Mouse (Mus musculus): ENCODE results near the gene Rgs9. TPM values are rescaled to one million over a fixed set of nuclear protein-coding genes. Genes with fewer than 3 reads are reported as not detected.

Gene Rgs9
- polyA plus RNA-seq, 1 experiment from 2014 or later: 1.6 TPM

DNA sequence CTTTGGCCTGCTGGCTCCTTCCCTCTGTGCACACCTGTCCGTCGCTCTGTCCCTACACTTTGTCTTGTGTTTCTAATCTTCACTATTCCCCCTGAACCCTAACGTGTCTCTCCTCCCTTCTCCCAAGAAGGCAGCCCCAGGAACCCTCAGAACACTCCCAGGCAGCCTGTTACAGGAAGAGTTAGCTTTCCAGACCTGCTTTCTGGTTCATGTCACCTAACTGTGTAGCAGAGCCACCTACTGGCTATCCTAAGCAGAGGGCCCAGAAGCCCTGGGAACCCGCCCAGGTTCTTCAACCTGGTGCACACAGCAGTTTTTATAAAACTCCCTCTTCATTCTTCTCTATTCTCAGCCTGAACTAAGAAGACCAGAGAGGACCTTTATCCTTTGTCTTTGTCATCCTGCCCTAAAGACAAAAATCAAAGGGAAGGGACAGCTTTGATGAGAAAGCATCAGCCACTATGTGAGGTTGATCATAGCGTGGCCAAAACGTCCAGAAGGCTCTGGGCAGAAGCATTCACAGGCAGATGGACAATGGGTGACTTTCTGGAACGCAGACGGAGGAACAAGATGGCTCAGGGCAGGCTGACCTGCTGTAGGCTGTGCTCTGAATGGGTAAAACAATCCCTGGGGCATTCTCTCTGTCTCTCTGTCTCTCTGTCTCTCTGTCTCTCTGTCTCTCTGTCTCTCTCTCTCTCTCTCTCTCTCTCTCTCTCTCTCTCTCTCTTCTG, 119.0 kb downstream of the Rgs9 start:
- Histone ChIP-seq H3K27me3 (ENCODE audit: low read depth, poor library complexity, severe bottlenecking) (no peaks in the 10 kb centered on the region), H3K4me3 (no peak overlapping the region), H3K36me3 (no peaks in the 10 kb centered on the region), H3K4me1 (peaks cover 20% of the 10 kb centered on the region), H3K27ac (replicated peaks) (peak overlapping the region; percentile 42; the same call in 1 of the 2 replicates), H3K9me3 (replicated peaks) (no peaks in the 10 kb centered on the region)
- 53% methylated on average over 8 of the region's 8 CpGs for WGBS
- peak; percentile 27 for DNase-seq (ENCODE audit: low spot score)

DNA sequence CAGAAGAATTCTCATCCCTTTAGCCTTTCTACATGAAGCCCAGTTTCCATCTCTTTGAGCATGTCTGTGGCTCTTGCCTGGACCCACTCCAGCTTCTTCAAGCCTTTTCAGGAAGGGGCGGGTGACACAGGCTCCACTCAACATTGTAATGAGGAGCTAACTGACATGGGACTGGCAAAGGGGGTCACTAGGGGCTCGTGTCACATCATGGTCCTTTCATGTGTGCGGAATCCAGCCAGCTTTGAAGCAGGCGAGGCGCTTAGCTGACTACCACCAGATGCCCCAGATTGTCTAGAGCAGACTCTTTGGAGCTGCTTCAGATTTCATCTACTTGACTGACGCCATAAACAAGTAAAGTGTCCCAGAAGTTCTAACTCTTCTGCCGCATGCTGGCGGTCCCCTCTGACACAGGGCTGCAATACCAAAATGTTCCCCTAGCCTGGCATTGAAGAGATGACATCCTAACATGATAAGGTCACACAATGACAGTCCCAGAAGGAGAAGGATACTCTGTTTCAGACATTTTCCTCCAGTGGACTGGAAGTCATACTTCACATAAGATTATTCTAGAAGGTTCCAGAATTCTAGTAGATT, 122.5 kb downstream of the Rgs9 start:
- Histone ChIP-seq H3K9me3 (replicated peaks) (peaks cover 5% of the 10 kb centered on the region), H3K27me3 (ENCODE audit: low read depth, poor library complexity, severe bottlenecking) (no peaks in the 10 kb centered on the region), H3K27ac (replicated peaks) (no peak overlapping the region), H3K4me1 (peaks cover 12% of the 10 kb centered on the region), H3K4me3 (no peak overlapping the region), H3K36me3 (no peaks in the 10 kb centered on the region)
- DNase-seq (ENCODE audit: low spot score): no peak
- WGBS: 92% methylated on average over 8 of the region's 8 CpGs

Other genes with a start within 250 kb of the Rgs9 start
- gene E030025P04Rik, start 153.8 kb downstream of the Rgs9 start, polyA plus RNA-seq (2016; fragmentation: Nextera tagmentation; extraction: Ambion mirVana): not detected in 2 replicates
- 16.9 and 18.8 TPM in 2 replicates for gene Gna13, start 64.7 kb upstream of the Rgs9 start, polyA plus RNA-seq (2016; fragmentation: Nextera tagmentation; extraction: Ambion mirVana)
- not detected in 2 replicates for gene 9930022D16Rik, start 115.8 kb upstream of the Rgs9 start, polyA plus RNA-seq (2016; fragmentation: Nextera tagmentation; extraction: Ambion mirVana)
- 45.2 and 46.0 TPM in 2 replicates for gene Amz2, start 127.8 kb upstream of the Rgs9 start, polyA plus RNA-seq (2016; fragmentation: Nextera tagmentation; extraction: Ambion mirVana)
- 1.9 and 2.2 TPM in 2 replicates for gene Arsg, start 175.2 kb upstream of the Rgs9 start, polyA plus RNA-seq (2016; fragmentation: Nextera tagmentation; extraction: Ambion mirVana)
- gene Slc16a6, start 175.5 kb upstream of the Rgs9 start, polyA plus RNA-seq (2016; fragmentation: Nextera tagmentation; extraction: Ambion mirVana): 5.0 and 5.5 TPM in 2 replicates